Comparison of ENCODE assay signal across 11 mouse cellular contexts in the genomic region with DNA sequence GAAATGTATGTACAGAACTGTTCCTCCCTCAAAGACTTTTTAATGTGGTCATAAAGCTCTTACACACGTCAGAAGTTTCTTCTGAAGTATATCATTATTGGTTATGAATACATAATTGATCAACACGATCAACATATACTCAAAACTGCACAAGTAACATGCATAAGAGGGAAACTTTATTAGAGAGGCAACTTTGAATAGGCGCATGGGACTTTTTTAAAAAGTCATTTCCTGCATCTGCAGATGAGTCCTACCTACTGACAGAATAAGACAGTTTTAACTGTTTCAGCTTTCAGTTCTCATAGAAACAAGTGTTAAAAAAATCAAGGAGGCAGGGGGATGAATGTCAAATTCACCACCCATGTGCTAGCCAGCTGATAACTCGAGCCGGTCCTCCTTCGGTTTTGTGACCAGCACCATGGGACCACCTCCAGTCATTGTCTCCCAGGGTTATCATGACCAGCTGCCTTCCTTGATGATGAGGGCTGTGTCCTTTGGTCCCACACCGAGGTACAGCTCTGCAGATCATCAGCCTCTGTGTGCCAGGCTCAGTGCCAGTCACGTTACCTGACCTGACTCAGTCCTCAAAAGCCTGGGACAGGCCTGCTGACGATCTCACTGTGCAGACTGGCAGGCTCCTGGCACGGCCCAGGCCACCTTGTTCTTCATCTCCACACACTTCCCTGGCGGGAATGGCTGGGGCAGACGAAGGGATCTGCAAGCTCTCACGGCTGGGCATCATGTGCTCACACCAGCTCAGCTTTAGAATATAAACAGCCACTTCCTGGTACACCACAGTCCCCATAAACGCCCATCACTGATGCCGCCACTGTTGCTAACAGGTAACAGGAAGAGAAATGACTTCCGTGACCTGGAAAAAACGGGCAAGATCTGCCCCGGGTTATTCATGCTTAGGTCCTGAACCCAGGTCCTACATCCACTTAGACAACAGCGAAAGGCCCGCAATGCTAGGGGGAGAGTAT. TPM values are rescaled to one million over a fixed set of nuclear protein-coding genes. Genes with fewer than 3 reads are reported as not detected.
DNase-seq lines count a peak whose midpoint lies in the region; TF ChIP-seq lines count a peak whose summit lies in the region.
"Had no signal": no experiment of that assay in that cellular context is flagged by ENCODE, and none has a peak within 500 bp of the region (broad histone marks: within the 10 kb centered on the region; RNA-seq: fewer than 3 reads in every experiment).

No protein-coding gene starts in this region.

- no peak overlapping the region for H3K27ac ChIP-seq in layer of hippocampus, adult 2 months
- H3K27ac ChIP-seq: embryonic facial prominence, embryonic 12.5 days; forebrain, embryonic 13.5 days had no signal

- H3K4me3 ChIP-seq in layer of hippocampus, adult 2 months, result no peak overlapping the region
- H3K4me3 ChIP-seq: embryonic facial prominence, embryonic 12.5 days; forebrain, embryonic 13.5 days had no signal

- no peak for TF ChIP-seq CTCF in layer of hippocampus, adult 2 months (conservative IDR thresholded peaks at IDR 0.05)

- peak; percentile 55 for DNase-seq in kidney, adult 18-20 months
- DNase-seq in kidney, postnatal 4 days, result no peak
- DNase-seq in T-cell, adult 2 months (ENCODE audit: low spot score), result peak; percentile 59
- peak; percentile 54 to 56 for DNase-seq in cerebellum, postnatal 36 days
- DNase-seq in kidney, postnatal 36 days, result peak; percentile 66 to 76
- DNase-seq in embryo, embryonic 10 days (ENCODE audit: low spot score), result no peak
- no peak for DNase-seq in layer of hippocampus, adult 2 months (ENCODE audit: low spot score in 2 of 2)
- DNase-seq: gastrocnemius, postnatal 14 days; lung, postnatal 14 days had no signal

RNA-seq across cellular contexts. Expression of a gene that starts 31.6 kb away (rescaled TPM):
- 10 to 100 TPM; 66.6 to 76.8 TPM for total RNA-seq in layer of hippocampus, adult 2 months (2021)

Comparison
In these comparisons a context has a peak if more than half of its experiments do, and no peak if none do; other contexts are left out.
1. DNase-seq: peak in kidney, adult 18-20 months (single experiment), T-cell, adult 2 months (single experiment), cerebellum, postnatal 36 days (2 of 2) and kidney, postnatal 36 days (2 of 2); none in kidney, postnatal 4 days (0 of 2), embryo, embryonic 10 days (single experiment) and layer of hippocampus, adult 2 months (0 of 2).